Mouse (Mus musculus): ENCODE results near the gene Krt4. TPM values are rescaled to one million over a fixed set of nuclear protein-coding genes. Genes with fewer than 3 reads are reported as not detected.

Krt4 gene
- total RNA-seq, 2 experiments from 2014 or later = not detected

GRCm38 (mm10) chr15:101902171-101903149, 22.1 kb downstream of the Krt4 start:
- ATAC-seq (replicated peaks; ENCODE audit: poor library complexity, severe bottlenecking) = no peak

- no peak for ATAC-seq (replicated peaks; ENCODE audit: poor library complexity, severe bottlenecking)
Observed at GRCm38 (mm10) chr15:101895216-101895615, 29.3 kb downstream of the Krt4 start.

DNA sequence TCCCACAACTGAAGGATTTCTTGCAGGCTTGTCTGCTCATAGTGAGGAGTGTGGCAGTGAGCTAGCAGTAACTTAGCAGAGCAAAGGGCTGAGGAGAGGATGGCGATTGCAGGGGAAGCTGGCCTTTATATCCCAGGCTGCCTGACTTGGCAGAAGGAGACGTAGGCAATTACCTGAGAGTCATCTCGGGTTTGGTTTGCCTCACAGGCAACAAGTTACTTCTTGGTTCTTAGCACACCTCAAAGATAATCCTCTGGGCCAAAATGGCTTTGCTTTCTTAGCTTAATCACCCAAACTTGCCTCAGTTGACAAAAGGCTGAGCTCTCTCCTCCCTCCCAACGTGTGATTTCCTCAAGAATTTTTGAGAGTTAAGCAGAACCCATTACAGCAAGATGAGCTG, 31.7 kb downstream of the Krt4 start, which contains the start of gene Krt76:
TSS of gene Krt76 (minus strand) at position 101 of the 400 bp plus-strand sequence.
- ATAC-seq (replicated peaks; ENCODE audit: poor library complexity, severe bottlenecking) = no peak

GRCm38 (mm10) chr15:101879776-101880175, 44.8 kb downstream of the Krt4 start:
- no peak for ATAC-seq (replicated peaks; ENCODE audit: poor library complexity, severe bottlenecking)

GRCm38 (mm10) chr15:101878041-101878440, 46.5 kb downstream of the Krt4 start:
- ATAC-seq (replicated peaks; ENCODE audit: poor library complexity, severe bottlenecking) = no peak

DNA sequence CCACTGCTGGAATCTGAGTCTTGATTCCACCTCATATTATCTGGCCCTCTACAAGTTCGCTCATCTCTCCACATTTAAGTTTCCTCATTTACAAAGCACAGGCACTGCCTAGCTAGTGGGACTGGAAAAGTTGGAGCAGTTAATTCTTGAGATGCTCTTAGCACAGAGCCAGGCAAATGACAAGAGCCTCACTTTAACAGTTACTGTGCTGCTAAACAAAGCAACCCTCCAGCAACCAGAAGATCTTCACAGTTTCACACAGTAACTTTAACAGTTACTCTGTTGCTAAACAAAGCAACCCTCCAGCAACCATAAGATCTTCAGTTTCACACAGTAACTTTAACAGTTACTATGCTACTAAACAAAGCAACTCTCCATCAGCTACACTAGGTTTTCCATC, 50.2 kb downstream of the Krt4 start:
- ATAC-seq (replicated peaks; ENCODE audit: poor library complexity, severe bottlenecking) = no peak

DNA sequence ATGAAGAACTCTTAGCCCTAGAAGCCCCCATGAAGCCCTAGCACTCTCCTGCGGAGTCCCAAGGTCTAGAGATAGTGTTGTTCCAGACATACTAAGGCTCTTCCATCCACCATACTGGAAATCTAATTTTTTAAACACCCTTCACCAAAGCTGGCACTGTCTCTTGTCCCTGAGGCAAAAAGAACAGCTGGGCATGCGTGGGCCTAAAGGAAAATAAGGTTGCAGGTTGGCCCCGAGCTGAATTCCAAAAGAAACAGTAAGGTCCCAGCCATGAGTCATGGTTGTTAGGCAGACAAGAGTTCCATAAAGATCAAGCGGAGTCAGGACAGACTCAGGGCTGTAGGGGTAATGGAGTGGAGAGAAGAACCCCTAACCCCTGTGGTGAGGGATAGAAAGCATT, 51.3 kb downstream of the Krt4 start:
- no peak for ATAC-seq (replicated peaks; ENCODE audit: poor library complexity, severe bottlenecking)

DNA sequence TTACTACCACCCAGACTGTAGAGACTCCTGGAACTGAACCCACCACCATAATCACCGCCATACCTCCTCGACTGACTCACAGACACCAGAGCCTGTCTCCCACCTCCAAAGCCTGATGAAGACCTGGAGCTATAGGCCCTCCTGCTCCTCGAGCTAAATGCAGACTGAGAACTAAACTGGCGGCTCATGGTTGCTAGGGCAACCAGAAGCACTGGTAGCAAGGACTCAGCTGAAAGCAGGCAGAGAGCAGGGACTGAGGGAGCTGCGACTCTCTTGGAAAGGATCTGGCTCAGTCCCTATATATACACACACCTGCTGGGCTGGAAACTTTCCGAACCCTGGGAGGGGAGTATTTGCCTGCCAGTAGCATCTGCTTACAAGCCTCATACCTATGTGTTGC, 55.1 kb downstream of the Krt4 start, which contains the start of gene Krt77:
TSS of gene Krt77 (minus strand) at position 275 of the 400 bp plus-strand sequence.
- ATAC-seq (replicated peaks; ENCODE audit: poor library complexity, severe bottlenecking) = no peak

Other genes with a start within 250 kb of the Krt4 start
- not detected in 2 replicates for gene Krt6b, start 244.4 kb downstream of the Krt4 start, total RNA-seq (2014; fragmentation: Nextera tagmentation)
- not detected in 2 replicates for gene Krt6b, start 244.4 kb downstream of the Krt4 start, total RNA-seq (2017)
- not detected in 2 replicates for gene Krt6a, start 230.4 kb downstream of the Krt4 start, total RNA-seq (2014; fragmentation: Nextera tagmentation)
- gene Krt6a, start 230.4 kb downstream of the Krt4 start, total RNA-seq (2017) = not detected in 2 replicates
- not detected in 2 replicates for gene Krt5, start 211.8 kb downstream of the Krt4 start, total RNA-seq (2014; fragmentation: Nextera tagmentation)
- gene Krt5, start 211.8 kb downstream of the Krt4 start, total RNA-seq (2017) = not detected in 2 replicates
- not detected in 2 replicates for gene Krt71, start 181.6 kb downstream of the Krt4 start, total RNA-seq (2014; fragmentation: Nextera tagmentation)
- not detected in 2 replicates for gene Krt71, start 181.6 kb downstream of the Krt4 start, total RNA-seq (2017)
- gene Krt72, start 138.3 kb downstream of the Krt4 start, total RNA-seq (2014; fragmentation: Nextera tagmentation) = not detected in 2 replicates
- gene Krt72, start 138.3 kb downstream of the Krt4 start, total RNA-seq (2017) = not detected in 2 replicates
- gene Krt73, start 122.4 kb downstream of the Krt4 start, total RNA-seq (2014; fragmentation: Nextera tagmentation) = not detected in 2 replicates
- not detected in 2 replicates for gene Krt73, start 122.4 kb downstream of the Krt4 start, total RNA-seq (2017)
- not detected in 2 replicates for gene Krt2, start 106.6 kb downstream of the Krt4 start, total RNA-seq (2014; fragmentation: Nextera tagmentation)
- gene Krt2, start 106.6 kb downstream of the Krt4 start, total RNA-seq (2017) = not detected in 2 replicates
- gene Krt1, start 73.9 kb downstream of the Krt4 start, total RNA-seq (2014; fragmentation: Nextera tagmentation) = not detected in 2 replicates
- not detected in 2 replicates for gene Krt1, start 73.9 kb downstream of the Krt4 start, total RNA-seq (2017)
- not detected in 2 replicates for gene Krt77, start 55.0 kb downstream of the Krt4 start, total RNA-seq (2014; fragmentation: Nextera tagmentation)
- gene Krt77, start 55.0 kb downstream of the Krt4 start, total RNA-seq (2017) = not detected in 2 replicates
- gene Krt76, start 31.8 kb downstream of the Krt4 start, total RNA-seq (2014; fragmentation: Nextera tagmentation) = not detected in 2 replicates
- gene Krt76, start 31.8 kb downstream of the Krt4 start, total RNA-seq (2017) = not detected in 2 replicates
- gene Krt79, start 15.6 kb upstream of the Krt4 start, total RNA-seq (2014; fragmentation: Nextera tagmentation) = not detected in 2 replicates
- gene Krt79, start 15.6 kb upstream of the Krt4 start, total RNA-seq (2017) = not detected in 2 replicates
- not detected in 2 replicates for gene Krt78, start 29.6 kb upstream of the Krt4 start, total RNA-seq (2014; fragmentation: Nextera tagmentation)
- gene Krt78, start 29.6 kb upstream of the Krt4 start, total RNA-seq (2017) = not detected in 2 replicates
- gene Krt8, start 79.7 kb upstream of the Krt4 start, total RNA-seq (2014; fragmentation: Nextera tagmentation) = 0.30 TPM in 1 of 2 replicates, not detected in the other
- gene Krt8, start 79.7 kb upstream of the Krt4 start, total RNA-seq (2017) = 0.31 and 0.60 TPM in 2 replicates
- 11.4 and 20.2 TPM in 2 replicates for gene Krt18, start 103.4 kb upstream of the Krt4 start, total RNA-seq (2014; fragmentation: Nextera tagmentation)
- 12.4 and 24.9 TPM in 2 replicates for gene Krt18, start 103.4 kb upstream of the Krt4 start, total RNA-seq (2017)
- 244 and 264 TPM in 2 replicates for gene Eif4b, start 149.0 kb upstream of the Krt4 start, total RNA-seq (2014; fragmentation: Nextera tagmentation)
- gene Eif4b, start 149.0 kb upstream of the Krt4 start, total RNA-seq (2017) = 450 TPM in 2 replicates
- gene Tns2, start 175.7 kb upstream of the Krt4 start, total RNA-seq (2014; fragmentation: Nextera tagmentation) = 0.17 TPM in 1 of 2 replicates, not detected in the other
- not detected in 2 replicates for gene Tns2, start 175.7 kb upstream of the Krt4 start, total RNA-seq (2017)
- gene Spryd3, start 211.5 kb upstream of the Krt4 start, total RNA-seq (2014; fragmentation: Nextera tagmentation) = 10.9 and 12.6 TPM in 2 replicates
- gene Spryd3, start 211.5 kb upstream of the Krt4 start, total RNA-seq (2017) = 13.2 and 24.2 TPM in 2 replicates
- not detected in 2 replicates for gene Igfbp6, start 219.6 kb upstream of the Krt4 start, total RNA-seq (2014; fragmentation: Nextera tagmentation)
- not detected in 2 replicates for gene Igfbp6, start 219.6 kb upstream of the Krt4 start, total RNA-seq (2017)
- 0.85 and 0.97 TPM in 2 replicates for gene Soat2, start 225.8 kb upstream of the Krt4 start, total RNA-seq (2014; fragmentation: Nextera tagmentation)
- 0.15 and 0.56 TPM in 2 replicates for gene Soat2, start 225.8 kb upstream of the Krt4 start, total RNA-seq (2017)